Mouse (Mus musculus): ENCODE data around the gene Lhfpl2. TPM values are rescaled to one million over a fixed set of nuclear protein-coding genes. Genes with fewer than 3 reads are reported as not detected.

Gene Lhfpl2
- total RNA-seq, 2 experiments from 2014 or later: 2.5 to 3.7 TPM

DNA sequence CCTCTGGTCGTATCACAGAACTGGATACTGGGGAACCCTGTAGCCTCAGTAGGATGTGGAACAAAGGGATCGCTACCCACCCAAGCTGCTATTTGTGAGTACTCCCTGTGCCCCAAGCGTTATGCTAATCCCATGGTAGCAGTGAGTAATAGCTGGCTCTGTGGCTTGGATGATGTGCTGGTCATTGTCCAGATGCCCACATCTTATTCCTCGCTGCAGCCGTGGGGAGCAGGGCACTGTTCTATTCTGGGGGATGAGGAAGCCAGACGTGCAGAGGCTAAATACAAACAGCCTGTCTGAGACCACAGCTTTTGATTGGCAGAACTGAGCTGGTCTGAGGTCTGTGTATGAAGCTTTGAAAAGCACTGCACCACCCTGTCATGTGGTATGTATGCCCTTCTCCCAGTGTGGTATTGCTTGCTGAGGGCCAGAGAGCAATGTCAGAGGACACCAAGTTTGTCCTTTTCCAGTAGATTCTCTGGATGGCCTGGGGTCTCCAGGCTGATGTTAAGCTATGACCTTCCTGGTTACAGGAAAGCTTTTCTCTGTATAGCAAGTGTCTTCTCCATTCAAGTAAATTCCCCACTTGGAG, 111.8 kb downstream of the Lhfpl2 start:
- no peak for DNase-seq
- intact Hi-C loops (cut with DNase I): no loop called here

DNA sequence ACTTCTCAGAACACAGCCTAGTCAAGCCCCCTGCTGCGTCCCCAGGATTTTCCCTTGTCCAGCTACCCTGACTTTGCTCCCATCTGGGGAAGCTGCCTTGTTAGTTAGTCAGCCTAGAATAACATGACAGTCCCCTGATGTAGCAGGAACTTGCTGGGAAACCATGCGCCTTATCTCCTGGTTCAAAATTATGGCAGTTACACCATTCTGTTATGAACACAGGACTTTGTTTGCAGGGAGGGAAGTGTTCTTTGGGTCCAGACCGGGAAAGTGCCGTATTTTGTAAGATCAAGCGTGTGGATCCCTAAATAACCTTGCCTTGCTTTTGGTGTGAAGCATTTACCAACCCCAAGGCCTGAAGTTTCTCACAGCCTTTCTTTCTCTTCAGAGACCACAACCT, 114.0 kb downstream of the Lhfpl2 start:
- DNase-seq: no peak
- intact Hi-C loops (cut with DNase I): loop anchor here (5.0 kb wide), 1 partner anchor 36 kb away; no protein-coding TSS in a partner anchor

DNA sequence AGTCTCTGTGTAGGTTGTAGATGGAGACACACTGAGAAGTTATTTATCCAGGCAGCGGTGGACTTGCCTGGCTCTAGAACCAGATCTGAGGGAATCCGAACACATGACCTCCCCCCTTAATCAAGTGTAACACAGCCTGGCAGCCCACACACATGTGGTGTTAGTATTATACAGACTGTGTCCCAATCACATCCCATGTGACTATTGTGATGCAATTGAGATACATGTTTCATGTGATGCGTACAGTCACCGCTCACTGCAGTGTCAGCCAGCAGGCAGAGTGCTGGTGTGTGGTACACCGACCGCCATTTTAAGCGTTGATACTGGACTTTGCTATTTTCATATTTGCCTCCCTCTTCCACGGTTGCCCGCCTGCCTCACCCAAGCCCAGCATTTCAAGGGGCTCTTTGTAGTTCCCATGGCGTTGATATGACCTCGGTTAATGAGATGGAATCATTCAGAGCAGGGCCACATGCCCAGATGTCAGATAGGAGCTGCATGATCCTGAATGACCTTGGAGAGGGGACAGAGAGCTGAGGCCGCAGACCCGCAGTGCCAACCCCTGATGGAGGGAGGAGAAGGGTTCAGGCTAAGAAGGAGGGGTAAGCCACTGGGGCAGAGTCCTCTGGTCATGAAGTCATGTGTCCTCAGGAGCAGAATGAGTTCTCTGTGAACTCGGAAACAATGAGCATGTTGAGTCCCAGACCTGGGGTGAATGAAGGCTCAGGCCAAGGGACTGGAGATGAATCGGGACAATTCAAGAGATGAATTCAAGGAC, 115.1 kb downstream of the Lhfpl2 start:
- no peak for DNase-seq
- intact Hi-C loops (cut with DNase I): loop anchor here (5.0 kb wide), 1 partner anchor 35 kb away; no protein-coding TSS in a partner anchor

DNA sequence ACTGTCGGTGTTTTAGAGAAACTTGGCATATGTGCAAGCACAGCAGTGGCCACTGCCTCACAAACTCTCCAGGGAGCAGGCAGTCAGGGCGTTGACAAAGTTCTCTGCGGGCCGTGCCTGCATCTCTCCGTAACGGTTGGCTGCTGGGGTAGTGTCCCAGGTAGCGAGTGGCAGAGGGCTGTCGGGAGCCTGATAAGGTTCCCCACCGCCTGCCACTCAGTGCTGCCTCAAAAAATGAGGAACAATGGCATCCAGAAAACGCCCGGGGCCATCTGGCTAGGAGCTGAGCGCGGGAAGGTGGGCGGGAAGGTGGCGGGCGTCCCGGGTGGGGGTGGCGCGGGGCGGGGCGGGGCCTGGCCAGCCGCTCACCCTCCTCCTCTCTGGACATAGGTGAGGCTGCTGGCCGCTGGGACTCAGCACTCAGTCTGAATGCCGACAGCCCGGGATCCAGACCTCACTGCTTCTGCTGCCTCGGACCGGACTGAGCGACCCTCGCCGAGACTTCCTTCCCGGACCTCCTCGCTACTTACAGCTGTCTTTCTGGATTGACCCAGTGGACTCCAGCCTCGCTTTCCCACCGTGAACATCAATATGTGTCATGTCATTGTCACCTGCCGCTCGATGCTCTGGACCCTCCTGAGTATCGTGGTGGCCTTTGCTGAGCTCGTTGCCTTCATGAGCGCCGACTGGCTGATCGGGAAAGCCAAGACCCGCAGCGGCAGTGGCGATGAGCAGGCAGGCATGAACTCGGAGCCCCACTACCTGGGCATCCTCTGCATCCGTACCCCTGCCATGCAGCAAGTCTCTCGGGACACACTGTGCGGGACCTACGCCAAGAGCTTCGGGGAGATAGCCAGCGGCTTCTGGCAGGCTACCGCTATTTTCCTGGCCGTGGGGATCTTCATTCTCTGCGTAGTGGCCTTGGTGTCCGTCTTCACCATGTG, 116.3 kb downstream of the Lhfpl2 start:
- intact Hi-C loops (cut with DNase I): loop anchor here (5.0 kb wide), 1 partner anchor 33 kb away; no protein-coding TSS in a partner anchor
- peak; percentile 61 to 64 for DNase-seq

DNA sequence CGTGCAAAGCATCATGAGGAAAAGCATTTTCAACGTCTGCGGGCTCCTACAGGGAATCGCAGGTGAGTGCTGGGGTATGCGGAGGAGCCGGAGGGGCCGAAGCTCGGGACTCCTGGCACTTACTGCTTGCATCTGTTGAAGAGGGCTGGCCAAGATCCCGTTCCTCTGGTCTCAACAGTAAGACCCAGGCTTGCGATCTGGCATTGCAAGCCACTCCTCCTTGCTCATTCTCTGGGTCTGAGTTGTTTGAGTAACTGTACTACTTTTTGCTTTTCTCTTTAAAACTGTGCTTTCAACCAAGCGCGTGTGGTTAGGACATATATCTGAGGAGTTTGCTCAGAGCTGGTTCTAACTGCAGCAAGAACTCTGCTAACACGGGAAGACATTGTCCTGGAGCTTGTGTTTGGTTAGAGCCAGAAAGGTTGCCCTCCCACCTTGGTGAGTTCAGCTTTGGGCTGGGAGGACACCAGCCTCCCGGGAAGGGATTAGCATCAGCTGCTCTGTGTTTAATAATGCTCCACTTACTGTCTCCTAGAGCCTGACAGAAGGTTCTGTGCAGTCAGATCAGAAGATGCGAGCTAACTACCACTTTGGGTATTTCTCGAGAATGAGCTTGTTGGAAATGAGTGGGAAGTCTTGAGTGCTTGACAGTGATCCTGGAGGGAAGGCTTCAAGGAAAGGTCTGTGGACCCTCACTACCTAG, 117.1 kb downstream of the Lhfpl2 start:
- intact Hi-C loops (cut with DNase I): loop anchor here (5.0 kb wide), 1 partner anchor 33 kb away; no protein-coding TSS in a partner anchor
- DNase-seq: no peak

DNA sequence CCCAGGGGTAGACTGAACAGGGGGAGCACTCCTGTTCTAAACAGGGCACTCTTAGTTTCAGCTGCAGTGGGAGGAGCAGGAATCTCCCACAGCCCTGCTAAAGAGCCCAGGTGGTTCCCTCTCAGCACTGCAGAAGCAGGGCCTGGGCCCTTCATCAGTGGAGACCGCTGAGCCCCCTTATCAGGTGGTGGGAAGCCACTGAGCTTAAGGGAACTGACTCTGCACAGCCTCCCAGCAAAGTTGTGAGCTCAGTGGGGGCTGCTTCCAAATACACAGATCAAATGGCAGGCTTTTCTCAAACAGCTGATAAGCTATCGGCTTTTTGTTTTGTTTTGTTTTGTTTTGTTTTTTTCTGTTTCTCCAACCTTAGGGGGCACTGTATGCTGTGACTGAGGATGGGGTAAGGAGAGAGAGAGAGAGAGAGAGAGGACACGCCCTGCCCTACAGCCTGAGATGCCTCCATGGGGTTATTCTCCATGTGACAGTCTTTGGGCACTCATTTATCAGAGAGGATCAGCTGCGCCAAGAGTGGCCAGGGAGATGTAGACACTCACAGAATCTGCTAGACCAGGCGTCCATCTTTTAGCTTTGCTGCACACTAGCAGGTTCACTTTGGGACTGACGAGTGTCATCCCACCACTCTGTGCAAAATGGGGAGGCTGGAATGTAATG, 117.9 kb downstream of the Lhfpl2 start:
- intact Hi-C loops (cut with DNase I): no loop called here
- DNase-seq: no peak

DNA sequence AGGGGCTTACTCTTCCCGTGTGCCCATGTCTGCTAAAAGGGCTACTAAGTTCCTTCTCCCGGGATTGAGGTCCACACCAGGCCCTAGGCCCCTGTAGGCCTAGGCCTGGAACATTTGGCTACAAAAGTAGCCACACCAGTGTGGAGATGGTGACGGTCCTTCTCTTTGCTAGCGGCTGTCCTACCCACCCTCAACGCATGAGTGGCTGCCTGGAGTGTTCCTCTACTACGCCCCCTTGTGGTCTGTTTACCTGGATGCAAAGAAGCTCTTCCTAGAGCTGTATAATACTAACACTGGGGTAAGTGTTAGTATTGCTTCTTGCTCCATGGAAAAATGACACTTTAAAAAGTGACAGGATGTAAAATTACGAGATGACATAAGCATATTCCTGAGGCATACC, 119.6 kb downstream of the Lhfpl2 start:
- DNase-seq: no peak
- intact Hi-C loops (cut with DNase I): no loop called here

DNA sequence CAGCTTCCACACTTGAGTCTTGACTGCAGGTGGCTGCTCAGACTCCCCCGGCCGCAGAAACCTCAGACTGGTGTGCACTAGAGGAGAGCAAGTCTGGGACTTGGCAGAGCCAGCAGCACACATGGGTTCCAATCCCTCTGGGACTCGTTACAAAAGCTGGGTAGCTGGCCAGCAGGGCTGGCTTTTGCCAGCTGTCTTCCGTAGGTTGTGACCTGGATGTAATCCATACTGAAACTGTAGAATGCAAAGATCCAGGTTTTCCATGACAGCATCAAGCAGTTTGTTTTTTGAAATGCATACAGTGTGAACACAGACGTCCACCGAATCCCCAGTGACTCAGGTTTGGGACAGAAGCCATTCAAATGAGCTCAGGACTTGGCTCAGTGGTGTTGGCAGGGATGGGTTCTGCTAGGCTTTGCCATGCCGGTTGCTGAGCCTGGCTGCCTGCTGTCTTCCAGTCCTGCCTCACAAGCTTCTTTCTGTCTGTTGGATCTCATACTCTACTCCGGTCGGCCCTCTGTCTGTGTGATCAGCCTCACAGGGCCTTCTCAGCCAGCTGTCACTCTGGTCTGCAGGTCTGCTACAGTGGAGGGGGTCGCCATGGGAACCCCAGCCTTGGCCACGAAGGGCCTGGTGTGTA, 120.9 kb downstream of the Lhfpl2 start:
- intact Hi-C loops (cut with DNase I): no loop called here

DNA sequence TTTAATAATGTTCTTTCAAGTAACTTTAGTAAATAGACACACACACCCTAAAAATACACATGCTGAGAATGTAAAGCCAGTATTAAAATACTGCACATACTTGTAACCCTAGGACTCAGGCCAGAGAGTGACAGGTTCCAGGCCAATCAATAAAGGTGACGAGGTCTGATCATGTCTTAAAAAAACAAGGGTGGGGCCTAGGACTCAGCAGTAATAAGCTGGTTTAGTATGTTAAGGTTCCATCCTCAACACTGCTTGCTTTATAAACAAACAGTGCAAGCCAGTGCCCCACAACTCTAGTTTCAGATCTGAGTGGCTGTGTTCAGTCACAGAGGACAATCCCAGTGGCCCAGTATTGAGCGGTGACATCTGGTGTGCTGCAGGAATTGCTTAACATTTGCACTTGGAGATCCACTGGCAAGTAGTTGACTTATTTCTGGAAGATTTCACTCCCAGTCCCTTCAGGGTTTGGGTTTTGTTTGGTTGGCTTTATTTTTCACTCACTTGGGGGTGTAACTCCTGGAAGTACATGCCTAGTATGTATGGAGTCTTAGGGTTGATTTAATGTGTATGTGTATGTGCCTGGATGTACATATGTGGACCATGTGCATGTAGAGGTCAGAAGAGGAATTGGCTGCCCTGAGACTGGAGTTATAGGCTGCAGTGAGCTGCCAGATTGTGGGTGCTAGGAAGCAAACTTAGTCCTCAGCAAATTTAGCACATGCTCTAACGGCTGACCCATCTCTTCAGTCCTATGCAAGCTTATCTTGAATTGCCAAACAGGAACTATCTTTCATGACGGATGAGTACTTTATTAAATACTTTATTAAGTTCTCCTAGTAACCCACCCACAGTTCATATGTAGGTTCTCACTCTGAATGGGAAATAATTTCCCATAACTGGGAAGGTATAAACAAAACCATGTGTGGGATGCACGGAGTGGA, 123.2 kb downstream of the Lhfpl2 start:
- intact Hi-C loops (cut with DNase I): no loop called here
- peak in 1 of 2 experiments; percentile 15 for DNase-seq

More for the DNA sequence above, 120.9 kb downstream of the Lhfpl2 start:
- DNase-seq: peak; percentile 53 to 70

DNA sequence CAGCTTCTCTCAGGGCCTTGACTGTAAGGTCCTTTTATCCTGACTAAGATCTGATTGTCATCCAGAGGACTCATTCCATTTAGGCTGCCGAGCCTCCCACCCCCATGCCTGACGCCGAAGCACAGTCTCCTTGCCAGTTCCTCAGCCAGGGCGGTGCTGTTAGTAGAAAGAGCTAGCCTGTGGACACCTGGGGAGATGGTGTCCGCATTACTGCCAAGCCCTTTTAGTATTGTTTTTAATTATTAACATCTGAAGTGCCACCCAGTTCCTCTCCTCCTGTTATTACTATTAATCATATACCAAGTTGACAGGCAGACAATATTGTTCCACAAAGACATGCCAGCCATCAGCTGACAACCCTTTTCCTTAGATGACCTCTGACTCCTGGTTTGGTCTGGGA, 124.4 kb downstream of the Lhfpl2 start:
- DNase-seq: no peak
- intact Hi-C loops (cut with DNase I): no loop called here

DNA sequence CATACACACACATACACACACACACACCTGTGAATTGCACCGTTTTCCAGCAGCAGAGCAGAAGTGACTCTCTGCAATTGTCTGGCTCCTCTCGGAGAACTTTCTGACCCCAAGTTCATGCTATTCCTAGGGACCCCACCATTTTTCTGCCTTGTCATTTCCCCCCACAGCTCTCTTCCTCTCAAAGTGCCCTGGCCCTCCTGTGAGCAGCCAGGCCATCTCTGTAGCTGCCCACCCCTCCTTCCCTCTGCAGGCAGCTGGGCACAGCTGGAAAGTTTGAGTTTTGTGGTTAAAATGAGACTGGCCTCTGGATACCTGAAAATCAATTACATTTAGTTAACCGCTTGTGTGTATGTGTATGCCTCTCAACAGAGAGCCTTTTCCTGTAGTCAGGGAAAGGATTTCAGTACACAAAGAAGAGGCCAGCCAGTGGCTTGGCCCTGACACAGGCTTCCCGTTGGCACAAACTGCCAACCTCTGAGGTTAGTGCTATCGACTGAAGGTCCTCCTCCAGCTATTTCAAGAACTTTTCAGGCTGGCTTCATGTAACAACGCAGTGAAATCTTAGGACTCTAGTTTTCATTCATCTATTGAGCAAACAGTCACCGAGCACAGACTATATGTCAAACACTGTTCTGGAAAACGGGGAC, 125.9 kb downstream of the Lhfpl2 start:
- intact Hi-C loops (cut with DNase I): no loop called here
- DNase-seq: no peak

DNA sequence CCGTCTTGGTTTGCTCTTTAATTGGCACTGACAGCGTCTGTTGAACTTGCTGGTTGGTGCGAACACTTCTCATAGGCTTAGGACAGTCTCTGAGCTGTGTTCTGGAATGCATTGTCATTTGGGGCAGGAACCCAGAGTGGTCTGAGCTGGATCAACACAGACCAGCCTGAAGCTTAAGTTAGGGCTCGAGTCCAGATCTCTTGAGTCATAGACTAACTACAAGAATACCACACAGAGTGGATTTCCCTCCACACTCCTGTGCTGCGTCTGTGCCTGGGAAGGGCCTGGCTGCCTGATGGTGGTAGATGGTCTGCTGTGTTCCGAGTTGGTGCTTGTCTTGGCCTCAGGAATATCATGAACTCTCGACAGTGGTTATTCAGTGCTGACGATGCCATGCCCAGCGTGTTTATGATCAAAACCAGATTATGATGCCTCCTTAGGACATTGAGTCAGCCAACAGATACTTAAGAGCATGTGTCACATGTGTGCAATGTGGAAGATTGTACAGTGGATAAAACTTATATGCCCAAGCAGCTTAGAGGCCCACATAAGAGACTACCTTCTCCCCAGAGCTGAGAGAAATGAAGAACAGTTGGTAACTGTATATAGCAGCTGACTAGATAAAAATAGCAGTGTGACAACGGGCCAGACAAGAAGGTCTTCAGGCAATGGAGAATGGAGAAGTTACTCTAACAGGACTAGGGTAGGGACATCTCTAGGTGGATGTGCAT, 127.3 kb downstream of the Lhfpl2 start:
- DNase-seq: no peak
- intact Hi-C loops (cut with DNase I): no loop called here

DNA sequence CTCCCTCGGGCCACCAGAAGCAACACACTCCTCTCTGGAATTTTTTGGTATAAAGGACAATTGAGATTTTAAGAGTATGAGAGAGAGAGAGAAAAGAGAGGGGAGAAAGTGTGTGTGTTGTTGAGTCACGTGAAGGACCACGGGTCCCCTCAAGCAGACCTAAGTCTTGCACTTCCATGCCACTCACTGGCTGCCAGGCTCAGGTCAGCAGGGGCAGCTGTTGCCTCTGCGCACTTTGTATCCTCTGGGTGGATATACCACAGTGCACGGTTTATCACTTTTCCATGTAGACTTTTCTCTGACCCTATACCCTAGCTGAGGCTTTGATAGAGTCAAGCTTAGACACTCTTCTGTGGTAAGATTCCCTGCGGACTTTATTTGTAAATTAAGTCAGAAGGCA, 128.0 kb downstream of the Lhfpl2 start:
- DNase-seq: no peak
- intact Hi-C loops (cut with DNase I): no loop called here

DNA sequence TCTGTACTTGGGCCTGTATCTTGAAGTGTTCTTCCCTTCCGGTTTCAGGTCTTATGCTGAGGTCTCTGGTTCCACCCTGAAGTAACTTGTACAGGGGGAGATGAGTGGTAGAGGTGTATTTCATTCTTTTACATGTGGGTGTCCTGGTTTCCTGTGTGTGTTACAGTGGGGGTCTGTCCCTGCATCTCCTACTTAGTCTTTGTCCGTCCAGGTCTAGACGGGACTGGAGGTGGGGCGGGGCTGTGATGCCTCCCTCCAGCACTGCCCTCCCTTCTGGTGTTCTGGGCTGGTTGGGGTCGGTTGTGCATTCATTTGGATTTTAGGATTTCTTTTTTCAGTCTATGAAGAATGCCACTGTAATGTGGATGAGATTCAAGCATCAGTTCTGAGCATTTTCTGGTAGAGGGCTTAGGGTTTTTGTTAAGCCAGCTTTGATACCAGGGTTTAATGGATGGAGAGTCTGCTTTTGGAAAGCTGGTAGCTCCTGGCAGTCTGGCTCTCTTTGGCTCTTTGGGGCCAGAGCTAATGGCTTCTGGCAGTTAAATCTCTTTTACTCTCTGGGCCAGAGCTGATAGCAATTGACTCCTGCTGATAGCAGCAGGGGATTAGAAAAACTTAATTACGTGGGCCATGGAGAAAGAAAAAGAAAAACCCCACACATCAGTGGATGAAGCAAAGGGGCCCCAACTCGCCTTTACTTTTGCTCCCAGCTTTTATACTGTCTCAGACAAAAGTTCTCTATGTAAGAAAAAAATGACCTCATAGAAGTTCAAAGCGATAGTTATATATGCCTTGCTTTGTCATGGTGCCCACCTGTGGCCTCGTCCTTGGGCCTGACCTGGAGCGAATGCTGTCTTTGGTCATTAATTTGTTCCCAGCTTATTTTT, 130.8 kb downstream of the Lhfpl2 start:
- intact Hi-C loops (cut with DNase I): no loop called here
- DNase-seq: no peak

DNA sequence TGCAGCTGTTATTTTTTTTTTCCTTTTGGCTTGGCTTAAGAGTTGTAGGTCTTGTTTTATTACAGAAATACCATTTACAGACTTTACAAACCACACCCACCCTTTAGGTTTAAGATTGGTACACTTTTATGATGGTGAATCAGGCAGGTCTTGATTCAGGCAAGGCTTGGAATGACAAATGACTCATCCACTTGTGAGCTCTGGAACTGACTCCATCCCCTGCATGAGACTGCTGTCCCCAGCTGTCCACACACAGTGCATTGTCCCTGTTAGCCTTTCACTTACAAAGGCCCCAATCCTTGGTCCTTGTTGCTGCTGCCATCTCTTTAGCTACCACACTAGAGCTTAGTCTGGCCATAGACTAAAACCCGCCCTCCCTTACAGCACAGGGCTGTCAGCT, 132.8 kb downstream of the Lhfpl2 start:
- intact Hi-C loops (cut with DNase I): no loop called here

DNA sequence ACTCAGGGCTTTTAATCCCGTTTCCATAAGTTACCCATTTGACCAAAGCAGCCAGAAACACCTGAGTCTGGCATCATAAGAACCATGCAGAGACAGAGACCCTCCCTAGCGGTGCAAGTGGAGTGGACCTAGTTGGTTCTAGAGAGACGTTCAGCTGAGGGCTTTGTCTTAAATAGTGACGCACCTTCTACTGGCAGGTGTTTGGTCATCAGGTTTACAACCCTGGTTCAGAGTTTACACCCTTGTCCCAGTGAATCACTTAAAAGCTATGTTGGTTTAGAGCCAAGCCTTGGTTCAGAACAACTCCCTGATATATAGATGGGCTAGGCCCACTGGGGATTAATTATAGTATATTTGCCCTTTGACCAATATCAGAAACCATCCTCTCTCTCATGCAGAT, 135.6 kb downstream of the Lhfpl2 start:
- no peak for DNase-seq
- intact Hi-C loops (cut with DNase I): no loop called here

More for the DNA sequence above, 132.8 kb downstream of the Lhfpl2 start:
- DNase-seq: no peak

All from heart, postnatal 36 days (tissue).